In genomic region chr16:91779576-91779975, GRCm38 (mm10) we compare ENCODE assay signal across 25 mouse cellular contexts.
"Had no signal": no experiment of that assay in that cellular context is flagged by ENCODE, and none has a peak within 500 bp of the region (broad histone marks: within the 10 kb centered on the region; RNA-seq: fewer than 3 reads in every experiment).

No protein-coding gene starts in this region.

- H3K4me1 ChIP-seq: embryonic facial prominence, embryonic 15.5 days had no signal

- H3K9me3 ChIP-seq: embryonic facial prominence, embryonic 10.5 days; embryonic facial prominence, embryonic 12.5 days; embryonic facial prominence, embryonic 13.5 days; embryonic facial prominence, embryonic 15.5 days; forebrain, embryonic 10.5 days; forebrain, embryonic 12.5 days; forebrain, embryonic 13.5 days; forebrain, embryonic 15.5 days had no signal

- H3K27me3 ChIP-seq: embryonic facial prominence, embryonic 12.5 days; embryonic facial prominence, embryonic 13.5 days; embryonic facial prominence, embryonic 15.5 days; forebrain, embryonic 12.5 days; forebrain, embryonic 13.5 days; forebrain, embryonic 15.5 days had no signal

- H3K27ac ChIP-seq: embryonic facial prominence, embryonic 10.5 days; embryonic facial prominence, embryonic 12.5 days; embryonic facial prominence, embryonic 13.5 days; embryonic facial prominence, embryonic 15.5 days; forebrain, embryonic 10.5 days; forebrain, embryonic 12.5 days; forebrain, embryonic 13.5 days; forebrain, embryonic 15.5 days; gastrocnemius, adult 2 months; heart, adult 2 months had no signal

- H3K36me3 ChIP-seq: embryonic facial prominence, embryonic 15.5 days had no signal

- H3K4me3 ChIP-seq: embryonic facial prominence, embryonic 10.5 days; embryonic facial prominence, embryonic 12.5 days; embryonic facial prominence, embryonic 13.5 days; embryonic facial prominence, embryonic 15.5 days; erythroblast, embryonic 14.5 days; forebrain, embryonic 10.5 days; forebrain, embryonic 12.5 days; forebrain, embryonic 13.5 days; forebrain, embryonic 15.5 days; gastrocnemius, adult 2 months; heart, adult 2 months had no signal

- DNase-seq: cerebellum, adult 2 months; cerebellum, adult 8-10 months; cerebellum, adult 9-10 months; cerebellum, adult 9-11 months; cerebellum, postnatal 10 days; cerebellum, postnatal 14 days; cerebellum, postnatal 25 days; cerebellum, postnatal 36 days; embryo, embryonic 11 days; forebrain, postnatal 0 days; gastrocnemius, adult 2 months; gastrocnemius, postnatal 10 days; gastrocnemius, postnatal 14 days; gastrocnemius, postnatal 25 days; heart, adult 18-20 months had no signal
